Mouse (Mus musculus) kidney, postnatal 10 days (tissue): ENCODE results near the gene Ccr7.

Source experiments
- DNase-seq: peaks from one replicate; pipeline ENCODE4 v3.0.0; 2021; ENCODE audit warnings: mixed read lengths

The Ccr7 gene

DNA sequence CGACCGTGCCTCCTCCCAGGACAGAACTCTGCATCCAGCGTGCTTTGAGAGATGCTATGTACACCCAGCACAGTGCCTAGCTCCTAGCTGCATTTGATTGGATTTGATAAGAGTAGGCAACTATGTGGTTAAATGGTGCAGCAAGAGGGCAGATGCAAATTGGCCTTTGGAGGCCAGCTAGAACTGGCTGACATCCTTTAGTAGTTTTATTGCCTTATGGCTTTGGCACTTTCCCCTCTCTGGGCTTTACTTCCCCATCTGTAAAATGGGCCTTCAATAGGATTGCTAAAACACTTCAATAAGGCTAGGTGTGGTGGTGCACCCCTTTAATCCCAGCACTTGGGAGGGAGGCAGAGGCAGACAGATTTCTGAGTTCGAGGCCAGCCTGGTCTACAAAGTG, 17.9 kb downstream of the Ccr7 start:
- DNase-seq: no peak

- DNase-seq: no peak
Observed at GRCm38 (mm10) chr11:99136361-99136760, 18.5 kb downstream of the Ccr7 start.

GRCm38 (mm10) chr11:99135047-99135440, 19.8 kb downstream of the Ccr7 start:
- peak; percentile 60 for DNase-seq

DNA sequence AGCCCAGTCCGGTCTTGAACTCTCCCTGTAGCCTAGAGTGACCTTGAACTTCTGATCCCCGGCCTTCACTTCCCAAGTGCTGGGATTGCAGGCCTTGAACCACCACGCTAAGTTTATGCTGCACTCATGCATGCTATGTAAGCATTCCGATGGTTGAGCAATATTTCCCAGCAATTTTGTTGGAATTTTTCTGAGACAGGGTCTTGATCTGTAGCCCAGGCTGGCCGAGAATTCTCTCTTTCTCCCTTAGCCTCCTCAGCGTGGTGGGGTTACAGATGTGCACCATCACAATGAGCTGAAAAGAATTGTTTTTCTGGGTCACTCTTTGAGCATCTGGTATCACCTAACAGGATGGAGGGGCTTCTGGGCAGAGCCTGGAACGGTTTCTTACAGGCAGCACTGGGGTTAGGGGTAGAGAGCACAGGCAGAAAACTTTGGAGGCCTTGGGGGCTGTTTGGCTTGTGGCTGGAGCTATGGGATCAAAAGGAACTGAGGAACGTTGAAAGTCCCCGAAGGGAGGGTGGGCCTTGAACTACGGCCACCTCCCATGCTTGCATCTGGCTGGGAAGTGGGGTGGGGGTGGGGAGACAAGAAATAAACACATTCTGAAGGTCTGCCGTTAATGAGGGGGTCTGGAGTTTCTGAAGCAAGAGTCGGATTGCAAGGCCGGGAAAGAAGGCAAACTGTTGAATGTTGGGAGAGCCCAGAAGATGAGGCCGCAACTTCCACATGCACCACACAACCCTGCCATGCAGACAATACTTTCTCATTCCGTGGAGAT, 20.4 kb downstream of the Ccr7 start:
- DNase-seq: peak; percentile 30

- DNase-seq: peak; percentile 75
Observed at GRCm38 (mm10) chr11:99133285-99133897, 21.5 kb downstream of the Ccr7 start.

DNA sequence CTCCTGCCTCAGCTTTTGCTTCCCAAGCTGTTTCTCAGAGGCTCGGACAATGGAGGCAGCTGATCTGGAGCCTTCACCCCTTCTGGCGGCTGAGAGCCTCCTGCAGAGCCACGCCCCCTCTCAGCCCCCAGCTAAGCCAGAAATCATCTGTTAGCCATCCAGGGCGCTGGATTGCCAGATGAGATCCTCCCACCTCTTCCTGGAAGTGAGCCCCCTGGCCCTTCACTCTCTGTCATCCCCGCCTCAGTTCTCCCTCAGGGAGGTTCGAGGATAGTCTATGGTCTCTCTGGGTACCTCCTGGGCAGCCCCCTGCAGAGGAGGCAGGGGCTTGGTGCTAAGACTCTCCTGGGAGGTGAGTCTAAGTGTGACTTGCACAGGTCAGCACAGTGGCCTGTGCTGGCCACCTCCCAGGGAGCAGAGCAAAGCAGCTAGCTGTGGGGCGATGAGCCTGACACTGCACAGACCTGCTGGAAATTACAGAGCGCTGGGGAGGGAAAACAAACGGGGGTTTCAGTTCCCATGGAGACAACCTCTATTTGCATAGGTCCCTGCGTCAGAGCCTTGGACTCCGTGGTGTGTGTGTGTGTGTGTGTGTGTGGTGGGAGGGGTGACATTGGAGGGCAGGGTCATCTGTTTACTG, 22.7 kb downstream of the Ccr7 start:
- peak; percentile 75 for DNase-seq

- DNase-seq: no peak
Observed at GRCm38 (mm10) chr11:99131463-99131840, 23.4 kb downstream of the Ccr7 start.

GRCm38 (mm10) chr11:99130736-99131462, 24.0 kb downstream of the Ccr7 start:
- DNase-seq: no peak

- DNase-seq: no peak
Observed at GRCm38 (mm10) chr11:99129287-99129686, 25.6 kb downstream of the Ccr7 start.

DNA sequence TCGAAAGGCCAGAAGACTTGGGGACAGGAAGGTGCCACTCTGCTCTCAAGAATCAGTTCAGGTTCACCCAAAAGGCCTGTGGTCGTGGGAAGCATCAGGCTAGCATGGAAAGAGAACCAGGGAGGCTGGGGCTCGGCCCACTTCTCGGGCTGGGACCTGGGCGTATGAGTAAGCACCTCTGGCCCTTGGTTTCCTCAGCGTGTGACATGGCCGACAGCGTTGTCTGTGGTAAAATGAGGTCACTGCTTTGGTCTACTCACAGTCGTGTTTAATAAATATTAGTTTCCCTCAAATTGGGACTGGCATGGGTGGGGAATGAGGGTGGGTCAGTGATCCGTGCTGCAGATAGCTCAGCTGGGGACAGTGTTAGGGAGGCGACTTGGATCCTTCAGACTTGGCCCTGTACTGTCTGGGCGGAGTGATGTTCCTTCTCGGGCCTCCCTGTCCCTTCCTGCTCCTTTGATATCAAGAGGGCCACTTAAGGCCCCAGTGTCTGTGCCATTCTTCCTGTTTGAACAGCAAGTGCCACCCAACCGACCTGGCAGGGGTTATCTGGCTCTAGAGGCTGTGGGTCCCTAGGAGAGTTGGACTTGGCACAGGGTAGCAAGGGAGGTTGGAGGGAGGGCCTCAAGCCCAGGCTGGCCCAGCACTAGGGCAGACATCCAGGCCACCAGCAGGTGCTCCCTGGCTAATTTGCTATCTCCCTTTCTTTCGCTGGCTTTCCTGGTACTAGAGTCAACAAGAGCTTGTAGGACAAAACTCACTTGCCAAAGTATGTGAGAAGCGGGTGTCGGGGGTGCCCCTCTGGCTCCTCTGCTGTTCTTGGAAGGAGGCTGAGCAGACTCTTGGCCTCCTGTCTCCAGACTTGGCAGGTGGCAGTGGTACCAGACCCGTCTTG, 26.8 kb downstream of the Ccr7 start:
- DNase-seq: no peak

- peak; percentile 50 for DNase-seq
Observed at GRCm38 (mm10) chr11:99126482-99127253, 28.2 kb downstream of the Ccr7 start.

DNA sequence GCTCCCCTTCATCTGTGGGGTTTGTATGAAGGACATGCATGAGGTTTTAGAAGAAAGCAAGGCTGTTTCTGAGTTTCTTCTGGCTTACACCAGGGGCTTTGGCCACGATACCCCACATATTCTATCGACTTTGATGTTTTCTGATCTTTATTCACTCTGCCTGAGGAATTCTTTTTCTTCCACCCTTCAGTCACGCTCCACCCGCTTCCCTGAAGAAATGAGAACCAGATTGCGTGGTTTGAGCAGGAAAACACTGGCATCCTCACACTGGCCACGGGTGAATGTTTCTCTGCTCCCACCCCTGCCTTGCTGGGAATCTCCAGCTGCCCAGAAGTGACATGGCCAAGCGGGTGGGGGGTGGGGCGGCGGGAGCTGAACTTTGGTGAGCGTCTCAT, 30.2 kb downstream of the Ccr7 start:
- DNase-seq: no peak

DNA sequence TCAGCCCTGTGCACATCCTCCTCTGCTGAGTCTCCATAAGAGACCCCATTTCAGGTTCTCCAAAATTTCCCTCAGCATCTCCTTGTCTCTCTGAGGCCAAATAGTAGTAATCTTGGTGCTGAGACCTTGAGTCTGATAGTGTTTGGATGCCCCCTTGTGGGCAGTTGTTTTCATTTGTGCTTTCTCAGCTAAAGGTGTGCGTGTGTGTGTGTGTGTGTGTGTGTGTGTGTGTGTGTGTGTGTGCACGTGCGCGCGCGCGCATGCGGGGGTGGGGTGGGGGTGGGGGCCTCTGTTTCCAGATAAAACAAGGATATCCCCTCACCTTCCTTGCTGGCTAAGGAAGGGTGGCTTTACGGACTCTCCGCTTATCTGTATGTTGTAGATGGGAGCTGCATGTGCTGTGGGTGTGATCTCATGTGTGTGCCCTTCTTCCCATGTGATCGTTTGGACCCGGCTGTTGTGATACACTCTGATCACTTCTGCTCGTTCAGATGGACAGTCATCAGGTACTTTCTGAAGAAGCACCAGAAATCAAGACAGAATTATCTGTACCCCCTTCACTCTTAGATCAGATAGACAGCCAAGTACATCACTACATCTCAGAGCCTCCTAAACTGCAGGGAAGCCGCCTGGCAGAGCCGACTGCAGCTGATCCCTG, 30.8 kb downstream of the Ccr7 start:
- peak; percentile 81 for DNase-seq

GRCm38 (mm10) chr11:99122703-99123102, 32.2 kb downstream of the Ccr7 start:
- no peak for DNase-seq

DNA sequence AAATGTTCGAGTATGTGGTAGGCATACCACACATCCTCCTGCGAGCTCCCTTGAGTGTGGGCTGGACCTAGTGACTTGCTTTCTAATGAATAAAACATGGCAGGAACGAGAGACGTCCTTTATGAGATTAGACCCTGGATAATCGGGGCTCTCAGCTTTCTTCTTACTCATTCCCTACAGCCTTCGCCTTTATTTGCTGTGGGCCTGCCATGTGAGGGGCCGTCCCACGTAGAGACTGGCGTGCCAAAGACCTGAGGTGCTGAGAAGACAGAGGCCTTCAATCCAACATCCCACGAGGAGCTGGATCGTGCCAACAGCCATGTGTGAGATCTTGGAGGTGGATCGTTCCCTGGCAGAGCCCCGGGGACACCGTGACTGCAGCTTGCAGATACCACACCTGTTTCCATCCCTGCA, 33.7 kb downstream of the Ccr7 start:
- no peak for DNase-seq

GRCm38 (mm10) chr11:99120524-99121217, 34.2 kb downstream of the Ccr7 start:
- peak; percentile 64 for DNase-seq

DNA sequence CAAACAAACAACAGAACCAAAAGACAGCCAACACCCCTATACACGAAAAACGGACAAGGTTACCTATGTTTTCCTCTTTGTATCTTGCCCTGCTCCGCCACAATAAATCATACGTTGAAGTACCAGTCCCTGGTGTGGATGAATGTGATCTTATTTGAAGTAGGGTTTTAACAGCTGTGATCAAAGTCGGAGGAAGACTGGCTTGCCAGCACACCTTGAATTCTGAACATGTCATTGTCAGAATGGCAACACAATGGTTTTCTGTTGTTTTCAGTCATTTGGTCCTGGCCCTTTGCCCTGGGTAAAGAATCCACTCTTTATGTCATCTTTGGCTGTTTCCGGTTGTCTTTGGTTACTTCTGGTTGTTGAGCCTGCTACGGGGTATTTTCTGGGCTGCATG, 35.9 kb downstream of the Ccr7 start:
- no peak for DNase-seq

GRCm38 (mm10) chr11:99118420-99118819, 36.5 kb downstream of the Ccr7 start:
- DNase-seq: no peak

DNA sequence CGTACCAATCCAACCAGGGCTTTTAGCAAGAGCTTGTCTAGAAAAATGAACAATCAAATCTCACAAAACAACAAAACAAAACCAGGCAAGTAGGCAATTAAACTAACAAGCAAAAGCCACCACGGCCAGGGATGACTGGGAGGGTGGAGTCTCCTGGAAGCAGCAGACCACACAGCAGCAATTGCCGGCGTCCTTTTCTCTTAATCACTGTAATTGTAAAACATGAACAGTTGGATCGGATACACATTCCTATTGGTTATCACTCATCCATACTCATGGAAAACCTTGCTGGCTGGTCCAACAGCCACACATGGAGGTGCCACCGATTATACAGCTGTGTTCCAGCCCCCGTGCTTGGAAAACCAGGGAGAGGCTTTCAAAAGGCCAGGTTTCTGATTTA, 37.0 kb downstream of the Ccr7 start:
- DNase-seq: no peak

DNA sequence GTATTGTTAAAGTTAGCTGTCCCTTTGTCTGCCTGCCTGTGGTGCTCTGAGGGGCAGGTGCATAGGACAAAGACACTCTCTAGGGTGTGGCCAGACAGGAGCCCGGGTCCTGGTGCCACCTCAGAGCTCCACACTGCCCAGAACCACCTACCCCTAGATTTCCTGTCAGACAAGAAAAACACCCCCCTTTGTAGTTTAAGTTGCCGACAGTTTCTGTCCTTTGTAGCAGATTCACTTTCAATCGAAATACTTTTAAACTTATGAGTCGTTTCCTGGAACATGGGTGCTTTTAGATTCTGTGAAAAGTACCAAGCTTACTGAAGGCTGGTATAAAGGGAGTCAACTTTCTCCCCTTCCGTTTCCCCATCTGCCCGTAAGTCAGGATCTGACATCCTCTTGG, 38.9 kb downstream of the Ccr7 start:
- DNase-seq: no peak
